In genomic region chr10:14703830-14704420, GRCm38 (mm10) we compare ENCODE assay signal across 13 mouse cellular contexts. TPM values are rescaled to one million over a fixed set of nuclear protein-coding genes. Genes with fewer than 3 reads are reported as not detected.
A peak's percentile ranks its signal among the peaks of the same experiment; 100 is the strongest.
DNase-seq lines count a peak whose midpoint lies in the region; ATAC-seq lines count a peak whose summit lies in the region.
"Had no signal": no experiment of that assay in that cellular context is flagged by ENCODE, and none has a peak within 500 bp of the region (broad histone marks: within the 10 kb centered on the region; RNA-seq: fewer than 3 reads in every experiment).

No protein-coding gene starts in this region.

- peaks cover 64% of the 10 kb centered on the region for H3K79me2 ChIP-seq in macrophage (ENCODE audit: inconsistent target)

- no peak for DNase-seq in heart, postnatal 10 days
- DNase-seq in R1 (ENCODE audit: low read depth, low spot score) (peak; percentile 57), MN1 (ENCODE audit: low spot score) (no peak)
- DNase-seq in adrenal gland, adult 2 months: no peak
- no peak for DNase-seq in right cerebral cortex, postnatal 36 days (ENCODE audit: low spot score in 2 of 2)
- DNase-seq: cerebellum, adult 11 months had no signal

- H3K9me3 ChIP-seq in heart, embryonic 13.5 days: no peaks in the 10 kb centered on the region
- H3K9me3 ChIP-seq in hindbrain, embryonic 12.5 days (replicated peaks): no peaks in the 10 kb centered on the region; the same call in 1 of the 2 replicates

- no peak for ATAC-seq in heart, embryonic 13.5 days (ENCODE audit: extremely low read depth, insufficient number of reproducible peaks, low FRiP score, low TSS enrichment)
- peak; percentile 39; the same call in 1 of the 2 replicates for ATAC-seq in hindbrain, embryonic 12.5 days (ENCODE audit: low FRiP score)
- ATAC-seq: CD4-positive, CD25-positive, alpha-beta regulatory T cell, adult 4 months had no signal

- intact Hi-C loops in heart, postnatal 10 days (cut with DNase I): loop anchor here (2.0 to 10.0 kb wide), 2 partner anchors 159 to 1685 kb away; partner anchors contain the start of gene Adgrg6

- peaks cover 16% of the 10 kb centered on the region for H3K4me1 ChIP-seq in heart, embryonic 13.5 days
- H3K4me1 ChIP-seq in hindbrain, embryonic 12.5 days: peaks cover 16% of the 10 kb centered on the region

- H3K27ac ChIP-seq in heart, embryonic 13.5 days (replicated peaks): no peak overlapping the region
- H3K27ac ChIP-seq in hindbrain, embryonic 12.5 days: peak overlapping the region; percentile 55
- H3K27ac ChIP-seq in macrophage: no peak overlapping the region

- no peaks in the 10 kb centered on the region for H3K36me3 ChIP-seq in heart, embryonic 13.5 days
- H3K36me3 ChIP-seq in hindbrain, embryonic 12.5 days: no peaks in the 10 kb centered on the region
- no peaks in the 10 kb centered on the region for H3K36me3 ChIP-seq in macrophage (ENCODE audit: inconsistent target)

- peak overlapping the region; percentile 78 for H3K4me2 ChIP-seq in heart, embryonic 13.5 days
- peak overlapping the region; percentile 64 for H3K4me2 ChIP-seq in hindbrain, embryonic 12.5 days (replicated peaks)

- H3K4me3 ChIP-seq in heart, embryonic 13.5 days: peak overlapping the region; percentile 98
- peak overlapping the region; percentile 88 for H3K4me3 ChIP-seq in hindbrain, embryonic 12.5 days
- peak overlapping the region; percentile 82 for H3K4me3 ChIP-seq in macrophage (ENCODE audit: inconsistent target)

- peak overlapping the region; percentile 94 for H3K9ac ChIP-seq in heart, embryonic 13.5 days
- peak overlapping the region; percentile 81 for H3K9ac ChIP-seq in hindbrain, embryonic 12.5 days

- H3K27me3 ChIP-seq in heart, embryonic 13.5 days (replicated peaks): no peaks in the 10 kb centered on the region
- H3K27me3 ChIP-seq in hindbrain, embryonic 12.5 days: no peaks in the 10 kb centered on the region

- WGBS in heart, embryonic 13.5 days: 62% methylated on average over 4 of the region's 4 CpGs
- 31% methylated on average over 4 of the region's 4 CpGs for WGBS in hindbrain, embryonic 12.5 days
- 38% methylated on average over 4 of the region's 4 CpGs for WGBS in macrophage (ENCODE audit: missing documents)

RNA-seq across cellular contexts. Expression of gene Vta1, which starts 1.4 kb away (rescaled TPM):
- polyA plus RNA-seq in heart, embryonic 13.5 days (2015; fragmentation: Nextera tagmentation; extraction: Ambion mirVana): 70.3 and 83.6 TPM in 2 replicates
- 10 to 100 TPM; 36.5 to 44.5 TPM for total RNA-seq in heart, postnatal 10 days (2021)
- polyA plus RNA-seq in hindbrain, embryonic 12.5 days (2016; fragmentation: Nextera tagmentation; extraction: Ambion mirVana): 169 and 179 TPM in 2 replicates
- 10 to 100 TPM; 27.2 to 65.3 (median 44.7) TPM for total RNA-seq in macrophage (2018; cell fraction: chromatin; rRNA removed)
- 10 to 100 TPM; 44.5 to 79.5 (median 57.9) TPM for total RNA-seq in macrophage (2018; cell fraction: cytosol; rRNA removed)
- total RNA-seq in macrophage (2018; cell fraction: nucleus; rRNA removed): 10 to 100 TPM; 23.5 to 68.5 (median 38.0) TPM
- 51.9 to 116 TPM (median 65.1 TPM) in 3 replicates for polyA plus RNA-seq in macrophage (2018)
- 10 to 100 TPM; 53.6 to 66.7 TPM for total RNA-seq in adrenal gland, adult 2 months (2021)
- polyA plus RNA-seq in adrenal gland, adult 2 months (2012; rRNA removed): 95.1 and 102 TPM in 2 replicates

RNA-seq across cellular contexts. Expression of gene Nmbr, which starts 1.5 kb away (rescaled TPM):
- polyA plus RNA-seq in heart, embryonic 13.5 days (2015; fragmentation: Nextera tagmentation; extraction: Ambion mirVana): 0.09 and 0.17 TPM in 2 replicates
- not detected for total RNA-seq in heart, postnatal 10 days (2021)
- polyA plus RNA-seq in hindbrain, embryonic 12.5 days (2016; fragmentation: Nextera tagmentation; extraction: Ambion mirVana): 0.61 TPM in 1 of 2 replicates, not detected in the other
- total RNA-seq in macrophage (2018; cell fraction: chromatin; rRNA removed): not detected
- not detected for total RNA-seq in macrophage (2018; cell fraction: cytosol; rRNA removed)
- total RNA-seq in macrophage (2018; cell fraction: nucleus; rRNA removed): not detected
- not detected in 3 replicates for polyA plus RNA-seq in macrophage (2018)
- total RNA-seq in adrenal gland, adult 2 months (2021): under 1 TPM; 0.38 to 0.49 TPM
- not detected in 2 replicates for polyA plus RNA-seq in adrenal gland, adult 2 months (2012; rRNA removed)
- total RNA-seq: neutrophil, adult 5-6 weeks had no signal
- polyA plus RNA-seq: CD4-positive, CD25-positive, alpha-beta regulatory T cell, adult 4 months; gonadal fat pad, adult 2 months had no signal

RNA-seq across cellular contexts. Expression of gene Gje1, which starts 14.1 kb away (rescaled TPM):
- not detected in 2 replicates for polyA plus RNA-seq in heart, embryonic 13.5 days (2015; fragmentation: Nextera tagmentation; extraction: Ambion mirVana)
- not detected for total RNA-seq in heart, postnatal 10 days (2021)
- polyA plus RNA-seq in hindbrain, embryonic 12.5 days (2016; fragmentation: Nextera tagmentation; extraction: Ambion mirVana): not detected in 2 replicates
- not detected for total RNA-seq in macrophage (2018; cell fraction: chromatin; rRNA removed)
- total RNA-seq in macrophage (2018; cell fraction: cytosol; rRNA removed): not detected
- total RNA-seq in macrophage (2018; cell fraction: nucleus; rRNA removed): not detected
- polyA plus RNA-seq in macrophage (2018): not detected in 3 replicates
- not detected for total RNA-seq in adrenal gland, adult 2 months (2021)
- not detected in 2 replicates for polyA plus RNA-seq in adrenal gland, adult 2 months (2012; rRNA removed)
- polyA plus RNA-seq: CD4-positive, CD25-positive, alpha-beta regulatory T cell, adult 4 months; gonadal fat pad, adult 2 months; urinary bladder, adult 2 months had no signal
